Mouse (Mus musculus) testis, postnatal 14 days (tissue): ENCODE data around the gene Catspere2.

Experiments used
- DNase-seq: peaks from one replicate; pipeline ENCODE4 v3.0.0; 2021; ENCODE audit warnings: low spot score

Gene Catspere2

GRCm38 (mm10) chr1:178219166-178220077, 236.2 kb downstream of the Catspere2 start:
- no peak for DNase-seq
